Mouse (Mus musculus) adrenal gland (tissue): Measurements from ENCODE around the gene Lce1k.
"Not testable (repeated sequence)": the region's sequence is repeated elsewhere in the genome, so short reads cannot be mapped to it uniquely, and the experiment has no call there.

Source experiments
- intact Hi-C: fragments of 180-260 bp; cut with DNase I; formaldehyde crosslinking; loops from one replicate; pipeline ENCODE4 v1.15.1; 2025
- long read RNA-seq, 2 experiments: library from polyadenylated mRNA; unstranded; transcript quantifications; one replicate each; pipeline ENCODE4 v2.0.0; 2020; ENCODE audit warnings: borderline replicate concordance in 1 of 2; ENCODE audit not compliant: insufficient replicate concordance in 1 of 2

Lce1k gene
- long read RNA-seq, experiment 1 = 0 reads
- long read RNA-seq, experiment 2 = 0 reads

DNA sequence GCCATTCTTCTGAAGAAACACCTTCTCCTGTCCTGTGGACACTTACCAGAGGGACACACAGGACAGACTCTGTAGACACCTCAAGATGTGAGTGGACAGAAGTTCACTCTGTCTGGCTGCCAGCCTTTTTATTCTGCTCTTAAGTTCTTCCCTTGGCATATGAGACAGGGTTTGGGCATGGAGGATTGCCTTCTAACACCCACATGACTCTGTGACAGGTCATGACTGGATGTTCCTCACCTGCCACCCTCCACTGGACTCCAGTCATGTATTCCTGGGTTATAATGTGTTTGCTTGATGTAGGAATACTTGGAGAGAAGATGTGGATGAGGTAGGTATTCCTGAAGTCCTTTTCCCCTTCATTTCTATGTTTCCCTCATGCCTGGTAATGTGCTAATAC is at the start of gene Lce1k:
Lce1k (minus strand) TSS at position 101 of the 400 bp plus-strand sequence.
- intact Hi-C loops = no loop called here

DNA sequence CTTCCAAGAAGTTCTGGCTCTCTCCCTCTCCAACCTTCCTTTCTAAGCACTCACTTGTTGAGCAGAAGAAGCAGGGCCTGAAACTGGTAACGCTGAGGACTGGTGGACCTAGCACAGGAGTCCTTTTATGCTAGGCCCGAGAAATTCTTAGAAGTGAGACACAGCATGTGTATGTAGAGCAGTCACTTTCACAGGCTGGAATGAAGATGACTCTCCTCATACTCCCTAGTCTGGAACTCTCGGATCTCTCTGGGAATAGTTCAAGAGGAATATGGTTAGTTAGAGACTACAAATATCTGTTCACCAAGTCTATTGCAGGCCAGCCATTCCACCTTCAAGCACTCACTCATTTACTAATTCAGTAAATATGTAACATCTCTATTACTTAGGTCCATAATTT is 43.5 kb upstream of the Lce1k start, which contains the start of gene Lce1l:
Lce1l (minus strand) TSS at position 101 of the 400 bp plus-strand sequence.
- intact Hi-C loops = no loop called here

DNA sequence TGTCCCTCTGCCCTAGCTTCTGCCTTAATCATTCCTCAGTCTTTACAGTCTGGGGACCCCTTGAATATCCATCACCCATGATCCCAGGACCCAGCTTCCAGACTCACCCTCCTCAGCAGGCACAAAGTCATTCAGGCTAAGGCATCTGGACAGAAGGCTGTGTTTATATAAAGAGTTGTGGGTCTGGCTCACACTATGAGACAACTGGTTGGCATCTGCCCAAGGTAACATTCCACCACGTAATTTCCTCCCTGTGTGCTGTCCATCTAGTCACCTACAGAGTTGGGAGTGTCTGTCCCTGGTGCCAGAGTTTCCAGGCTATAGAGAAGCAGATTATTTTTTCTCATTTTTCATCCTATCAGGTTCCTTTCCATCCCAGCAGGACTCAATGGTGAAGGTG is 19.4 kb upstream of the Lce1k start, which contains the start of gene Kprp:
Kprp (minus strand) TSS at position 140 of the 400 bp plus-strand sequence.
- intact Hi-C loops = no loop called here

DNA sequence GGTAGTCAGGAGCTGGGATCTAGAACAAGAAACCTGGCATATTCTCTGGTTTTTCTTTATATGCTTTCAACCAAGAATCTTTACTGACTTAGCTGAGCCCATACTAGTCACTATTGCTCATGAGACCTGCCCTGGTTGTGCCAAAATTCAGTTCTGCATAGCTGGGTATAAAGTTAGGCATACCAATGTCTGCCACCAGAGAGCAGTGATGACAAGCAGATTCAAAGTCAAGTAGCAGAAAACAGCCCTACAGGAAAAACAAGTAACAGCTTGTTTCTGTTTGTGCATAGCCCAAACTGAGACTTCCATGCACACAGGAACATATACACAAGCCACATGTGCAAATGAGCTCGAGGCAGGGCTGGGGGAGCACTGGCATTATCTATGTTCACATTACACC is 18.1 kb upstream of the Lce1k start:
- intact Hi-C loops = no loop called here

DNA sequence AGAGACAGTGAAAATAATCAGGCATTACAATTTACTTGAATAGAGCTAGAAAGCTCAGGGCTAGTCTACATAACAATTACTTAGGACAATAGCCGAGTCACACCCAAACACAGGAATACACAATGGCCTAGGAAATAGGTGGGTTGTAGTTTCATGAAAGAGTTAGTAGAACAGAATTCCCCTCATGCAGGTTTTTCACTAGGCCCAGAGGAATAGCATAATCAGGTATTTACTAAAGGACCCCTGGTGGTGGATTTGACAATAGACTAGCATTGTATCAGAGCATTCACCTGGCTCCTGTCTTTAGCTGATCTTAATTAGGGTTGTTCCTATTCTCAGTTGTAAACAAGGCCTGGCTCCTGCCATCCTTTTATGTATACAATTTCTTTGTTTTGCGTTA is 8.3 kb upstream of the Lce1k start:
- intact Hi-C loops = not testable (repeated sequence)

DNA sequence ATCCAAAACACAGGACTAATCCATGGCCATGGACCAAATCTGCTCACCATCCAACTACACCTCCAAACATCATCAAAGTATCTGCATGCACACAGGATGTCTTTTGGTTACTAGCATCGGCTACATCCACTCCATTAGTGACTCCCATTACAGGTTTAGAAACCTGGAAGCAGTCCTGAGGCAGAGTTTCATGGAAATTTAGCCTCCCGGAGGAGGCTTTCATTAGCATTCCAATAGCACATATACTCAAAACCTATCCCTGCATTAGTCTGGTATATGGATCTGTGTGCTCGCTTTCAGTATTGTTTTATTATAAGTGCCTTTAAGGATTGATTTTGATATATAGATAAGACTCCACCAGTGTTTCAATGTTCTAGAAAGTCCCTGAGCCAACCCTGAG is 7.9 kb upstream of the Lce1k start:
- intact Hi-C loops = no loop called here

DNA sequence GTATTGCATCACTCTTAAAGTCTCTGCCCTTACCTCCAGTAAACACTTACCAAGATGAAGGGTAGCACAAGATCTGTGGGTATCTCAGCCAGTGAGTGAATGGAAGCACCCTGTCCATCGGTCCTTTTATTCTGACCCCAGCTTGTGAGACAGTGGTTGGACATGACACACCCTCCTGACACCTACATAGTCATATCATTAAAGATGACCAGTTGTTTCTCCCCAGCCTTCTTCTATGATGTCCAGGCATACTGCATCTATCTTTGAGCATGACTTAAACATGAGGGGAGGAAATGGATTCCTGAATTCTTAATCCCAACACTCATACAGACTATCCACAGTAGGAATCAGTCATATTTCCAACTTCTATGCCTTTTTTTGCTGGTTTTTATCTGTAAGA is 17.3 kb downstream of the Lce1k start, which contains the start of gene Lce1j:
Lce1j (minus strand) TSS at position 101 of the 400 bp plus-strand sequence.
- intact Hi-C loops = no loop called here

DNA sequence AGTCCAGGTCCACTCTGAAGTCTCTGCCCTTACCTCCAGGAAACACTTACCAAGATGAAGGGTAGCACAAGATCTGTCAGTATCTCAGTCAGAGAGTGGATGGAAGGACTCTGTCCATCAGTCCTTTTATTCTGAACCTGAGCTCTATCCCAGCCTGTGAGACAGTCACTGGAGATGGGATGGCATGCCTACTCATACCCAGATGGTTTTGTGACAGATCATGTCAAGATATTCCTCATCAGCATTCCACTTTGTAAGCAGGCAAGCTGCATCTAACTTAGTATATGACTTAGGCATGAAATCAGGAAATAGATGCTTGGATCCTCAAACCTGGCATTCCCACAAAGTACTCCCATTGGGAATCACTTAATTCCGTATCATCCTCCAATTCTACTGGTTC is 28.9 kb downstream of the Lce1k start, which contains the start of gene Lce1i:
Lce1i (minus strand) TSS at position 101 of the 400 bp plus-strand sequence.
- intact Hi-C loops = no loop called here

DNA sequence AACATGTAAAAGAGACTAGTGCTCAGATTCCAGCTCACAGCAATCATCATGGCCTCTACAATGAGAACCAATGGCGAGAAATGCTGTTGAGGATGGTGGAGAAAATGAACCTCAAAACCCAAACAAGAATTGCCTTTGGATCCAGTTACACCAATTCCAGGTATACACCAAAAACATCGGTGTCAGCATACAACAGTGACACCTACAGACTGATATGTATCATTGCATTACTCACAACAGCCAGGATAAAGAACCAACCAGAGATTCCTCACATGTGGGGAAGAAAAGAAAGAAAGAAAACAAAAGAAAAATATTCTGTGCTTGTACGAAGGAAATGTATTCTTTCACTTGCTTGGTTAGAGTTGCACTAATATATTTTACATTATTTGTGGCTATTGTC is 36.1 kb downstream of the Lce1k start:
- intact Hi-C loops = no loop called here

DNA sequence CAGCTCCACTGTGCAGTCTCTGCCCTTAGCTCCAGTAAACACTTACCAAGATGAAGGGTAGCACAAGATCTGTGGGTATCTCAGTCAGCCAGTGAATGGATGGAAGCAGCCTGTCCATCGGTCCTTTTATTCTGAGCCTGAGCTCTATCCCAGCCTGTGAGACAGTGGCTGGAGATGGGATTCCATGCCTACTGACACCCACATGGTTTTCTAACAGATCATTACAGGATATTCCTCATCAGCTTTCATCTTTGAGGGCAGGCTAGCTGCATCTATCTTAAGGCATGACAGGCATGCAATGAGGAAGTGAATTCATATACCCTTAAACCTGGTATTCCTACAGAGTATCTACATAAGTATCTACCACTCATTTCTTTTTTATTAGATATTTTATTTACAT is 42.7 kb downstream of the Lce1k start, which contains the start of gene Lce1h:
Lce1h (minus strand) TSS at position 101 of the 400 bp plus-strand sequence.
- intact Hi-C loops = no loop called here
